Mouse (Mus musculus) common myeloid progenitor, adult 5-6 weeks (primary cell): ENCODE data around the gene Sdc4. TPM values are rescaled to one million over a fixed set of nuclear protein-coding genes. Genes with fewer than 3 reads are reported as not detected.

ENCODE experiments used
- ATAC-seq: replicated peaks from 2 replicates; pipeline ENCODE4 v1.8.0; 2016; ENCODE audit warnings: low read depth, mild to moderate bottlenecking, moderate TSS enrichment, inconsistent platforms; ENCODE audit not compliant: poor library complexity, severe bottlenecking
- total RNA-seq: library from RNA; stranded (forward); fragments of 200-1000, 187-1606 nt; gene quantifications from 2 replicates; pipeline ENCODE4 v1.2.3, GENCODE M21; 2017

Gene Sdc4
- total RNA-seq, 1 experiment from 2014 or later: 0.05 TPM

DNA sequence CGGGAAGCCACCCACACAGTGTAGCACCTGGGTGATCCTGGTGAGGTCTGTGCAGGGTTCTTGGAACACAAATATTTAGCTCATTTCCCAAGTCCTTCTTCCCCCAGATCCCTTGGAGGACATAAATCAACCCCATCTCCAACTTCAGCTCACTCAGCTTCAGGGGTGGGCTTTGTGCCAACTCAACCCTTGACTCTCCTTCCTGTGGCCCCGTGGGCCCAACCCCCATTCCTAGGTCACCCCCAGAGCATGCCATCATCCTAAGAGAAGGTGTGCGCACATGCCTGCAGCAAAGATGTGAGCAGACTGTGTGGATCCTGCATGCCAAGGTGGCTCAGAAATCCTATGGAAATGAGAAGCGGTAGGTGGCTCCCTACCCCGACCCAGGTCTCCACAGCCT lies 38.2 kb downstream of the Sdc4 start:
- ATAC-seq: no peak

DNA sequence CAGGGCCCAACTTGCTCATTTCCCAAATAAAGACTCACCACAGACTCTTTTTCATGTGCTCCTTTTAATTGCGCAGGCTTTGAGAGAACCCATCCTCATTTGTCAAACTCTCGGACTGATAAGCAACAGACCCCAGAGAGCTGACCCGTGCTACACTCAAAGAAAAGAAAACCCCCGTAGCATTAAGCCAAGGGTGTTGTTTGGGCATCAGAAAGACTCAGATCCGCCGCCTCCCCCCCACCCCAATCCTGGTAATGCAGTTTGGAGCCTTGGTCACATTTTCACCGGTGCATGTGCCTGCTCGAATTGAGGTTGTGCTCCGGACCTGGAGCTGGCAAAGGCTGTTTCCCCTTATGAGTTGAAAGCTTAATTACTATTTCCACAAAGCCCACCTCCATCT lies 38.6 kb downstream of the Sdc4 start, which contains the start of gene Matn4:
Matn4 (minus strand) TSS at position 101 of the 400 bp plus-strand sequence.
- ATAC-seq: no peak

DNA sequence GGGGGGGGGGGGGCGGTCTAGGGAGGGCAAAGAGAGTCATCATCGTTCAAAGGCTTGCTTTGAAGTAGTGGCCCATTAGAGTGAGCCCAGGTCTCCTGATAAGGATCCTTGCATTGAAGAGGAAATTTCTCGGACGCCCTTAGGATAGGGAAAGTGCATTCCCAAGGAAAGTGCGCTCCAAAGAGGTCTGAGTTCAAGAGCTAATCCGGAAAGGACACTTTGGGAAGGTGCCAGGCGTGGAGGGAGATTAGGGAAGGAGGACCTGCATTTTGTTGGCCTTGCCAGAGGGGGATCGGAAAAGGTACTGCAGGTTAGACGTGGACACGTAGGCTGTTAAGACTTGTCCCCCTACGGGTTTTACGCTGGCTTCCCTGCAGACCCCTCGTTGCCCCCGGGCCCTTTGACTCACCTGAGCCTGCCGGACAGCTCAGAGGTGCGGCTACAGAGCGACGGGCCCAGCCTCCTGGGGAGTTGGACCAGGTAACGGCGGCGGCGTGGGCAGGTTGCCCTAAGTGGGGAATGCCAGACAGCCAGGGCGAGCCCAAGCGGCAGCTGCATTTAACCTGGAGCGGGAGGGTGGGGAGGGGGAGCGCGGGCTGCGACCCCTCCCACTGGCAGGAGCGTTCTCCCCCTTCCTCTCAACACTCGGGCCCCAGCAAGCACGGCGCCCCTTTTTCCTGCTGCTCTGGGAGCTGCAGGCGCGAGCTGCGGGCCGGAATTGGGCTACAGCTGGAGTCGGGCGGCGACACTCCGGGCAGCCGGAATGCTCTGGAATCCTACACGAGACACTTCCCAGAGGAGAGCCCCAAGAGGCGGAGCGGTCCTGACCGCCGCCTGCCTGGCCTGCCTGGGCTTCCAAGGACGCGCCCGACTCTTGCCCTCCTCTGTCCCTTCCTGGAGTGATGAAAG lies 39.4 kb downstream of the Sdc4 start:
- ATAC-seq: no peak

DNA sequence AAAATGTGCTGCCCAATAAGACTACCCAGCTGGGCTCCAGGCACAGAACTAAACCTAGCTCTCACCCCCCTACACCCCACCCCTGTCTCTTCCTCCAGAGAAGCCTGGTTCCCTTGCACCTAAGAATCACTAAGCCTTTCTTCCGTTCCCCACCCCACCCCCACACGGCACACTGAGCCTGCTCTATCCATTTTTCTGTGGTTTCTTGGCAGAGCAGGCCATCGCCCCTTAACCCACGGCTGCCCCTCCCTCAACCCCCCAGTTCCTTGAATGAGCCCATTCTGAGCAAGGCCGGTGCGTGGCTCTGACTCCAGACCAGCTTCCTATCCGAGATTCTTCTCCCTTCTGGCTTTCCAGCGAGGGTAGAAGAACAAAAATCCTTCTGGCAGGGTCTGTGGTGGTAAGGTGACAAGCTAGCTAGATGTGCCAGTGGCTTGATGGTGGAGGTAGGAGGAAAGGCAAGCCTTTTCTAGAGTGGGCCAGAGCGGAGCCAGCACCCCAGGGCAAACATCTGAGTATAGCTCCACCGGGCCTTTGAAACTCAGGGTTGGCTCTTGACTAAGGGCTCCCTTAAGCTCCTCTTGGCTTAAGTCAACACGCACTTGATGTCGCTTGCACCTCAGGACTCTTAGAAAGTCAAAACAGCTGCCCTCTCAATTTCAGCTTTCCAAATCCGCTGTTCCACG lies 40.1 kb downstream of the Sdc4 start:
- ATAC-seq: no peak

DNA sequence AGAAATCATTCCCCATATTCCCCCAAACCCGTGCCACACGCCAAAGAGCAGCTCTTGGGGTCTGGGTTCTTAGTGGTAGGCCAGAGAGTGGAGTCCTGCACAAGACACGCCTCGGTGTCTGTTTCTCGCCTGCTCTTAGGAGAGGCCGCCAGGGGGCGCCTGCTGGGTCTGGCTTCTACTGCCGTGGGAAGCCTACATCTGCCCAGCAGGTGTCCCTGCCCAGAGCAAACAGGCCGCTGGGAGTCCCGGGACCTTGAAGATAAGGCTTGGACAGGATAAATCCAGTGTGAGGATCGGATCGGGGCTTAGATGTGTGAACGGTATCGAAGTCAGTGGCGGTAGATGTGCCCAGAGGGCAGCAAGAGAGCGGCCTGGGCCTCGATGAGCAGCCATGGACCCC lies 40.8 kb downstream of the Sdc4 start, which contains the start of gene Rbpjl:
Rbpjl (plus strand) TSS at position 236 of the 400 bp plus-strand sequence.
- ATAC-seq: peak; percentile 83

DNA sequence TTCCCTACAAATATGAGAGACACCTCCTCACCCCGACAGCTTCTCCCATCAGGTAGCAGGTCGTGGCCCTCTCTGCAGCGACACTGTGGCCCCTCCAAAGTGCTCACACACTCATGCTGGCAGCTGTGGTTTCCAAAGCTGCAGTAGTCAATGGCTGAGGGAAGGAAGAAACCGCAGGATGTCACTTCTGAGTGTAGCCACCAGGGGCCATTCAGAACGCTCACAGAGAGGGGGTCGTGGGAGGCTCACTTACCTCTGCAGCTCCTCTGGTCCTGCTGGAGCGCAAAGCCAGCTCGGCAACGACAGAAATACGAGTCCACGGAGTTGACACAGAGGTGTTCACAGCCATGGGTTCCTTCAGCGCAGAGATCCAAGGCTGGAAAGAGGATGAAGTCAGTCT lies 46.8 kb downstream of the Sdc4 start:
- peak; percentile 34; the same call in 1 of the 2 replicates for ATAC-seq

DNA sequence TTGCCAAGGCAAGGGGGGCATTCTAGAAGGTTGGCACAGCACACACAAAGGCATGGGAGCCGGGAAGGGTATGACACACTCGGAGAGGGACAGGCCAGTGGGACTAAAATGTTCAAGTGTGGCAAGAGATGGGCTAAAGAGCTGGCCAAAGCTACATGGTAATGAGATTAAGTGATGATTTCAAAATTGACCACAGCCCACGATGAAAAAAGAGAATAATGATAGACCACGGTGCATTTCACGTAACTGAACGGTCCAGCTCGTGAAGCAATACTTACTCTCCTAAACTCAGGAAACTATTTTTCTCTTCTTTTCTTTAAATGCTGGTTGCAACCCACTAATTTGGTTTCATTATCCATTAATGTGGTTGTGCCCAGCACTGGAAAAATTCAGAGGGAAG lies 47.6 kb downstream of the Sdc4 start:
- peak; percentile 20; the same call in 1 of the 2 replicates for ATAC-seq

DNA sequence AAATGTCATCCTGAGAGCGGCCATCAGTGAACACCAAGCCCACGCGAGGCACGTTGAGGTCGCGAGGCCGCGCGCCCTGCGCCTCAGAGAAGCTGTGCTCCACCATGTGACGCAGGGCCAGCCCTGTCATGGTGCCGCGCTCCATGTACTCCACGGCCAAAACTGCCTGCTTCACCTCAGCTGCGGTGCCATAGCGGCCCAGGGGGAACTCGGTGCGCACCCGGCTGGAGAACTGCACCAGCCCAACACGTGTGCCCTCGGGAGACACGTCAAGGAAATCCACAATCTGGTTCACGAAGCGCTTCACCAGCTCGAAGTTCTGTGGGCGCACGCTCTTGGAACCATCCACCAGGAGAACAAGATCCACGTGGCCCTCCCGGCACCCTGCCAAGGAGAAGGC lies 50.6 kb downstream of the Sdc4 start:
- no peak for ATAC-seq

DNA sequence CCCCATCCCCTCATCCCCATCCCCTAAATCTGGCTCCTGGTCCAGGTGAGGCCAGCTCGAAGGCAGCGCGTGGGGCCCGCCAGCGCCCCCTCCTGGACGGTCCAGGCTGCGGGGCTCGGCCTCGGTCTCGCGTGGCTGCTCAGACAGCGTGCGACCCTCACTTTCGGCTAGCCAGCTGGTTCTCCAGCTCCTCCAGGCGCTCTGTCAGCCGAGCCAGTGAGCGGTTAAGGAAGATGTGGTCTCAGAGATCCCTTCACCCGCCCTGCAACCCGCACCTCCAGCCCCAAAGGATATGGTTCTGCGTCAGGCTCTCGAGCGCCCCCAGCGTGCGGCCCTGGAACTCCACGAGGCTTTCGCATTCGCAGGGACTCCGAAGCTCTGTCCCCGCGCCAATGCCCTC lies 54.2 kb downstream of the Sdc4 start:
- peak; percentile 90 for ATAC-seq

DNA sequence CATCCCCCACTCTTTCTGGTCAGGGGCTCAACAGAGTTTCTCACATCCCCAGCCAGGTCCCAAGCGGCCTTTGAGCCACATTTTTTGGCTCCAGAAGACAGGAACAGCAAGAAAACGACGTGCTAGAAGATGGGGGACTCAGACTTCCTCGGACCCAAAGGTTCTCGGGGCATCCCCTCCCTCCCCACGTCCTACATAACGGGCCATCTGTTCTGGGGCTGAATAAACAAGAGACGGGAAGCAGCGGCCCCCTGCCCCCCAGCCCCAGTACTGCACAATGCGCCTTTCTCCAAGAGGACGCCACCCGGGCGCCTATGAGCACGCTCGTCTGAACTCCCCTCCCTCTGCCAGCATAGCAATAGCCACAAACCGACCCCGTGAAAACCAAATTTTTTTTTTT lies 54.7 kb downstream of the Sdc4 start, which contains the start of gene Slpi:
Slpi (minus strand) TSS at position 76 of the 400 bp plus-strand sequence.
- no peak for ATAC-seq

DNA sequence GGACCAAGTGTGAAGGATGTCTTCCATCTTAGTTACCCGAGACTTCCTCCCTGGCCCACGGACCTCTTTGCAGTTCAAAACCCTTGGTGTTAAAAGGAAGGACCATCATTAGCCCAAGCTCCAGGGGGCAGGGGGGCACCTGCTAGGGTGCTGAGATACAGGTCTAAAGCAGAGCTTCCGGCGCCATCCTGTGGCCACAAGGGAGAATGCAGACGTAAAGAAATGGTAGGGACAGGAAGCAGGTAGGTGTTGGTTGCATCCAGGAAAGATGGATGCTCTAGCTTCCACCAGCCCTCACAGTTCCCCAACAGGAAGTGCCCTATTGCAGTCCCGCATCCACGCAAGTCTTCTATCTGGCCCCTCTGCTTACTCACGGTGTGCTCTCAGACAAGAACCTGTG lies 56.7 kb downstream of the Sdc4 start:
- peak; percentile 59 for ATAC-seq

DNA sequence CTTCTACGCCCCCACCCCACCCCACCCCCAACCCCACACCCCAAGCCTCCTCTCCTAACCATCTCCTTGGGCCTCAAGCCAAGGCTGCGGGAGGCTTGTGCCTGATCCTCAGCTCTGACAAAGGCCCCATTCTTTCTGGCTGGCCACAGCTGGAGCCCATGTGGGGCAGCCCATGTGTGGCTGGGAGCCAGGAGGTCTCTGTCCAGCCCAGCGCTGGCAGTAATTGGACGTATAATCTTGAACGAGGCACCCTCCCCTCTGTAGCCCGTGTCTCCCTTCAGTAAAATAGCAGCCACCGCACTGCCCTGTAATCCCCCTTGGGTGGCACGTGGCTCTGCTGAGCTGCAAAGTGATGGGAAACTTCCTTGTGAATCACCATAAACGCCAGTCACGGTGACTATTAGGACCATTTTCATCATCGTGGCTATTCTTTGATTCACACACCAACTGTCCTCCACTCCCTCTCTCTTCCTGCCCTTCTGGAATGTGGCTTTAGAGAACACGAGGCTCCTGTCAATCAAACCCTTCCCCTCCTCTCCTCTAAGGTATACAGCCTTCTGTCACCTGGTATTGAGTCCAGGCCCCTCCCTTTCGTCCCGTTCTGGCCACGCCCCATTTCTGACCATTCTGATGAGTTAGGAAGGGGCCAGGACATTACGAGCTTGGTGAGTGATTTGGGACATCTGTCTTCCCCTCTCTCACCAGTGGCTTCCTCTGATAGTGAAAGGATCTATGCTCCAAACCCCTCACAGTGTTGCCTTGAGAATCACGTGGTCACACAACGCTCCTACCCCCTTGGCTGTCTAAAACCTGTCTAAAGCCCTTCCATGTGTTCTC lies 57.5 kb downstream of the Sdc4 start:
- ATAC-seq: no peak

DNA sequence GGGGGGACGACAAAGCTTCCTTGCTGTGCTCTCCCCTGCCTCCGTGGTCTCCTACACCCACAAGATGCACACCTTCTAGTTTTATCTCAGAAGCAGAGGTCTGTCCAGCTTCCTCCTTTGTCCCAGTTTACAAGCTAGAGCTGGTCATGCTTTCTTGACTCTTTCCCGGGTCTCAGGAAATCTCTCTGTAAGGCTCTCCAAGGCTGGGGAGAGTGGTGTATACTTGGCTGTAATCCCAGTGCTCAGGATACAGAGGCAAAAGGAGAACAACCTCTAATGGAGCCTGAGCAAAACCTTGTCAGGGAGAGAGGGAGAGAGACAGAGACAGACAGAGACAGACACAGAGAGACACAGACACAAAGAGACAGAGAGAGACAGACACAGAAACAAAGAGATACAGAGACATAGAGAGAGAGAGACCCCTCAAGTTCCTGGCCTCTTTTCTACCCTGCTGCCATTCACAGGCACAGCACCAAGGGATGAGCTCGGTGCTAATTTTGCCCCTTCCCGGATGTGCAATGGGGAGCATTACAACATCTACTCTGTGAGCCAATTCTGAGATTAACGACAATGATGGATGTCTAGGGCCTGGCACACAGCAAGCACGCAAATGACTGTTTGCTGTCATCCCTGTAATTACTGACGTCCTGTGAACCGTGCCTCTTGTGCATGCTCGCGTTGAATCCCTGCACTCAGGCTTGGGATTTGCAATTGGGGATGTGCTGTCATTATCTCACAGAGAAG lies 59.9 kb downstream of the Sdc4 start:
- ATAC-seq: no peak

DNA sequence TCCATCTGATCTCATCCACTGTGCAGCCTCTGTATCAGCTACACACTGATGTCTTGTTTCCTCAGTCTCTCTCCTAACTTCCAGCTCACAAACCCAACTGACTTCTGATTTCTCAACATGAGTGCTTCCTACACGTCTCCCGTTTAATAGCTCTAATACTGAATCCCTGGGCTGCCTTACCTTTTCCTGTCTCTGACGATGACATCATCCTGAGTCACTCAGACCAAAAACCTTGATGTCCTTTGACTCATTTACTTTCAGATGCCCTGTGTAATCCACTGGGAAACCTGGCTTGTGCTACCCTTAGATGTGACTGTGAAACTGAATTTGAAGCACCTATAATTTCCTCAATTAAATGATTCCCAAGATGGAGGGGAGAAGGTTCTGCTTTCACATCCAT lies 60.7 kb downstream of the Sdc4 start:
- ATAC-seq: no peak

DNA sequence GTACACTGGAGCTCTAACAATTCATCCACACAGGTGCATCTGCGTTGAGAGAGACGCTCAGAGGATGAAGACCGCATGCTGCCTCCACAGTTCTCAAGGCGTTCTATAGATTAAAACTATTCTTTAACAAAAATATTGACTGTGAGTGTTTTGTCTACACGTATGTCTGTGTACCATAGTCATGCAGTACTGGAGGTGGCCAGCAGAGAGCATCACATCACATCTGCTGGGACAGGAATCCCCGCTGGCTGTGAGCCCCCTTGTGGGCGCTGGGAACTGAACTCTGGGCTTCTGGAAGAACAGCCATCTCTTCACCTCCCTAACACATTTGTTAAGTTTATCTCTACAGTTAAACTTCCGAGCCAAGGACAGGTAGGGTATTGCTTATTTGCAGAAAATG lies 62.0 kb downstream of the Sdc4 start:
- no peak for ATAC-seq

DNA sequence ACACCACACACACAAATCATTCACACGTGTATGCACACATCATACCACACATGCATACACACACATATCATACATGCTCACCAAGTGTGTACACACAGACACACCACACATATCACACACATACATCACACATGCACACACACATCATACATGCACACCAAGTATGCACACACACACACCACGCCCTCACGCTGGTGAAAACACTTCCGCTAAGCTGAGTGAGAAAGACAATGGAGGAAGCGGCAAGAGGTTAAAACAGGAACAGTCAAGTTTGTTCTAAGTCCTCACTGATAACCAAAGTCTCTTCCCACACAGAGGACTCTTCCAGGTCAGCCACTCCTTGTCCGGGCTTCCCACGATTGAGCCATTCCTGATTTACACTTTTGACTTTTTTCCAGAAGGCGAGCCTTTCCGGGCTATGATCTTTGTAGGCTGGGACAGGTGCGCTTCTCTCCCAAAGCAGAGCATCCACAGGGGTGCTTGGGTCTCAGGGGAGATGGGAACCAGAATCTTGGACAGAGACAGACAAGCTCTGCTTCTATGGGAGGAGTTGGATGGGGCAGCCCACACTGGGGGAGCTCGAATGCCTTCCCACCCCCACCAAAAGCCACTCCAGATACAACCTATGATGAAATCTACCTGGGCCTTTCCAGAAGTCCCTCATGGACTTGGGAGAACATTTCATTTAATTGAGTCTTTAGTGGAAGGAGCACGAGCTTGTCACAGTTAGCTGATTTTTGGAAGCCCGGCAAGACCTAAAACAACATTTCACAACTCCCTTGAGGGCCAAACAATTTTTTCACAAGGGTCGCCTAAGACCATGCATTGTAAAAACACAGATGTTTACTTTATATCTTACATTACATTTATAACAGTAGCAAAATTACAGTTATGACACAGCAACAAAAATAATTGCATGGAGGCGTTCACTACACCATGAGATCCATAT lies 65.9 kb downstream of the Sdc4 start:
- no peak for ATAC-seq
